46 mouse cellular contexts compared by ENCODE assay signal in genomic region chr9:32360770-32361169, GRCm38 (mm10). TPM values are rescaled to one million over a fixed set of nuclear protein-coding genes. Genes with fewer than 3 reads are reported as not detected.
"Had no signal": no experiment of that assay in that cellular context is flagged by ENCODE, and none has a peak within 500 bp of the region (broad histone marks: within the 10 kb centered on the region; RNA-seq: fewer than 3 reads in every experiment).

No protein-coding gene starts in this region.

- ATAC-seq: liver, embryonic 12.5 days; lung, postnatal 0 days; midbrain, embryonic 13.5 days; midbrain, embryonic 15.5 days; midbrain, embryonic 16.5 days had no signal

- H3K27ac ChIP-seq: limb, embryonic 10.5 days; limb, embryonic 12.5 days; limb, embryonic 13.5 days; limb, embryonic 15.5 days; liver, embryonic 12.5 days; liver, embryonic 13.5 days; liver, embryonic 14.5 days; liver, embryonic 15.5 days; lung, embryonic 15.5 days; macrophage; midbrain, embryonic 10.5 days; midbrain, embryonic 12.5 days; midbrain, embryonic 13.5 days; midbrain, embryonic 15.5 days; neural tube, embryonic 12.5 days had no signal

- H3K9me3 ChIP-seq: limb, embryonic 10.5 days; limb, embryonic 12.5 days; limb, embryonic 13.5 days; limb, embryonic 15.5 days; liver, embryonic 12.5 days; liver, embryonic 13.5 days; liver, embryonic 15.5 days; lung, embryonic 15.5 days; midbrain, embryonic 10.5 days; midbrain, embryonic 12.5 days; midbrain, embryonic 13.5 days; midbrain, embryonic 15.5 days had no signal

- DNase-seq: left cerebral cortex, postnatal 4 days; liver; liver, embryonic 13.5 days; lung, adult 18-20 months; lung, adult 2 months; lung, embryonic 14.5 days; lung, postnatal 10 days; lung, postnatal 14 days; lung, postnatal 36 days; lung, postnatal 4 days; midbrain, embryonic 14.5 days had no signal

- H3K9ac ChIP-seq: limb, embryonic 12.5 days; limb, embryonic 13.5 days; limb, embryonic 15.5 days; liver, embryonic 12.5 days; liver, embryonic 13.5 days; liver, embryonic 14.5 days; liver, embryonic 15.5 days; lung, embryonic 14.5 days; lung, embryonic 15.5 days; midbrain, embryonic 12.5 days; midbrain, embryonic 13.5 days; midbrain, embryonic 15.5 days; neural tube, embryonic 12.5 days had no signal

- H3K4me1 ChIP-seq: limb, embryonic 10.5 days; limb, embryonic 12.5 days; limb, embryonic 13.5 days; limb, embryonic 15.5 days; liver, embryonic 12.5 days; liver, embryonic 13.5 days; liver, embryonic 15.5 days; lung, embryonic 15.5 days; midbrain, embryonic 10.5 days; midbrain, embryonic 12.5 days; midbrain, embryonic 13.5 days; midbrain, embryonic 15.5 days; neural tube, embryonic 12.5 days had no signal

- H3K27me3 ChIP-seq: limb, embryonic 12.5 days; limb, embryonic 13.5 days; limb, embryonic 15.5 days; liver, embryonic 12.5 days; liver, embryonic 13.5 days; liver, embryonic 15.5 days; lung, embryonic 15.5 days; midbrain, embryonic 12.5 days; midbrain, embryonic 13.5 days; midbrain, embryonic 15.5 days; neural tube, embryonic 12.5 days had no signal

- H3K36me3 ChIP-seq: limb, embryonic 10.5 days; limb, embryonic 12.5 days; limb, embryonic 13.5 days; limb, embryonic 15.5 days; liver, embryonic 12.5 days; liver, embryonic 13.5 days; liver, embryonic 15.5 days; lung, embryonic 15.5 days; midbrain, embryonic 10.5 days; midbrain, embryonic 12.5 days; midbrain, embryonic 13.5 days; midbrain, embryonic 15.5 days; neural tube, embryonic 12.5 days had no signal

- H3K4me3 ChIP-seq: limb, embryonic 10.5 days; limb, embryonic 12.5 days; limb, embryonic 13.5 days; limb, embryonic 15.5 days; liver, embryonic 12.5 days; liver, embryonic 13.5 days; liver, embryonic 15.5 days; lung, embryonic 15.5 days; megakaryocyte, embryonic 14.5 days; midbrain, embryonic 10.5 days; midbrain, embryonic 12.5 days; midbrain, embryonic 13.5 days; midbrain, embryonic 15.5 days; myocyte; neural tube, embryonic 12.5 days had no signal

- H3K4me2 ChIP-seq: limb, embryonic 12.5 days; limb, embryonic 13.5 days; limb, embryonic 15.5 days; liver, embryonic 11.5 days; liver, embryonic 12.5 days; liver, embryonic 13.5 days; liver, embryonic 15.5 days; lung, embryonic 14.5 days; lung, embryonic 15.5 days; midbrain, embryonic 11.5 days; midbrain, embryonic 12.5 days; midbrain, embryonic 13.5 days; midbrain, embryonic 15.5 days; neural tube, embryonic 12.5 days had no signal

RNA-seq across cellular contexts. Expression of gene Kcnj1, which starts 11.5 kb away (rescaled TPM):
- total RNA-seq: left cerebral cortex, postnatal 10 days; left cerebral cortex, postnatal 14 days; left cerebral cortex, postnatal 25 days; left cerebral cortex, postnatal 36 days; left cerebral cortex, postnatal 4 days; liver, adult 2 months; megakaryocyte progenitor cell, adult 5-6 weeks; megakaryocyte, adult 5-6 weeks; megakaryocyte-erythroid progenitor cell, adult 5-6 weeks; midbrain, postnatal 0 days had no signal
- polyA plus RNA-seq: limb, embryonic 10.5 days; limb, embryonic 11.5 days; limb, embryonic 12.5 days; limb, embryonic 13.5 days; limb, embryonic 14.5 days; limb, embryonic 15.5 days; liver, adult 2 months; liver, embryonic 11.5 days; liver, embryonic 12.5 days; liver, embryonic 13.5 days; liver, embryonic 14.5 days; liver, embryonic 15.5 days; liver, embryonic 16.5 days; lung, adult 2 months; lung, embryonic 14.5 days; lung, embryonic 15.5 days; lung, embryonic 16.5 days; lung, postnatal 0 days; macrophage; midbrain, embryonic 10.5 days; midbrain, embryonic 11.5 days; midbrain, embryonic 12.5 days; midbrain, embryonic 13.5 days; midbrain, embryonic 14.5 days; midbrain, embryonic 15.5 days; midbrain, embryonic 16.5 days; midbrain, postnatal 0 days; myocyte; neural tube, embryonic 11.5 days; neural tube, embryonic 12.5 days had no signal

RNA-seq across cellular contexts. Expression of gene Kcnj5, which starts 16.6 kb away (rescaled TPM):
- total RNA-seq: monocyte, adult 5-6 weeks had no signal
- polyA plus RNA-seq: myocyte had no signal
